Mouse (Mus musculus) liver, embryonic 14.5 days (tissue): ENCODE results near the gene Gjb5. TPM values are rescaled to one million over a fixed set of nuclear protein-coding genes. Genes with fewer than 3 reads are reported as not detected.

ENCODE experiments used
- ATAC-seq: fragments of 200-750 bp; cut with Nextera tagmentation; 2 replicates; pipeline ENCODE4 v1.8.0; 2017; ENCODE audit warnings: moderate number of reproducible peaks, mild to moderate bottlenecking, moderate library complexity; ENCODE audit not compliant: insufficient read depth
- DNase-seq, 3 experiments: peaks; one replicate each; pipeline ENCODE4 v3.0.0-alpha.2; 2012 to 2013; ENCODE audit warnings: low read depth in 3 of 3, low spot score in 3 of 3
- H3K27ac ChIP-seq: fragments of 300-500 bp; sonication (generic); 2 replicates; pipeline ENCODE4 v1.5.1; 2014; ENCODE audit warnings: moderate library complexity, mild to moderate bottlenecking, control low read depth, inconsistent platforms
- H3K27me3 ChIP-seq: fragments of 300-500 bp; sonication (generic); 2 replicates; pipeline ENCODE4 v1.6.1; 2014; ENCODE audit warnings: mild to moderate bottlenecking, low read length, moderate library complexity; ENCODE audit not compliant: control insufficient read depth, insufficient read depth
- H3K36me3 ChIP-seq: fragments of 300-500 bp; sonication (generic); replicated peaks from 2 replicates; pipeline ENCODE4 v1.6.1; 2014; ENCODE audit warnings: low read depth; ENCODE audit not compliant: control insufficient read depth, insufficient read depth
- H3K4me1 ChIP-seq, 2 experiments: fragments of 200-500 bp in 1 of 2; fragments of 300-500 bp in 1 of 2; sonication (generic) in 1 of 2; replicated peaks; 2 replicates each; pipeline ENCODE4 v1.6.1; 2012 to 2014; ENCODE audit warnings: antibody characterized with exemption in 1 of 2, inconsistent platforms in 1 of 2, low read length in 1 of 2; ENCODE audit not compliant: control insufficient read depth in 2 of 2, insufficient read depth in 2 of 2
- H3K4me2 ChIP-seq: fragments of 300-500 bp; sonication (generic); 2 replicates; pipeline ENCODE4 v1.6.1; 2014; ENCODE audit warnings: low read depth, mild to moderate bottlenecking, control low read depth, moderate library complexity
- H3K4me3 ChIP-seq, 2 experiments: fragments of 200-500 bp in 1 of 2; fragments of 300-500 bp in 1 of 2; sonication (generic) in 1 of 2; 2 replicates each; pipeline ENCODE4 v1.5.1; 2012 to 2014; ENCODE audit warnings: low read depth in 2 of 2, low read length in 2 of 2, mild to moderate bottlenecking in 2 of 2, control low read depth in 1 of 2, inconsistent platforms in 1 of 2, moderate library complexity in 1 of 2; ENCODE audit not compliant: insufficient read depth in 1 of 2
- H3K9ac ChIP-seq: fragments of 300-500 bp; sonication (generic); replicated peaks from 2 replicates; pipeline ENCODE4 v1.6.1; 2014; ENCODE audit warnings: mild to moderate bottlenecking, control low read depth, moderate library complexity
- H3K9me3 ChIP-seq: fragments of 300-500 bp; sonication (generic); 2 replicates; pipeline ENCODE4 v1.6.1; 2016; ENCODE audit warnings: low read length, mixed read lengths; ENCODE audit not compliant: control insufficient read depth
- CTCF ChIP-seq: IDR thresholded peaks from 2 replicates; pipeline ENCODE4 v1.5.1; 2016; ENCODE audit warnings: antibody characterized with exemption, low read depth, control low read depth
- EP300 ChIP-seq: IDR thresholded peaks from 2 replicates; pipeline ENCODE4 v1.6.1; 2016; ENCODE audit warnings: antibody characterized with exemption, low read depth
- WGBS: fragments of 180-500 bp; shearing (Covaris S2); extraction: QIAGEN DNeasy Blood & Tissue Kit; methylation state at CpG from one replicate; pipeline ENCODE4 v1.1.7; 2014; ENCODE audit not compliant: insufficient replicate concordance; 5-methylcytosine and 5-hydroxymethylcytosine counted together
- polyA plus RNA-seq, 2 experiments: library from polyadenylated mRNA; depleted of rRNA in 1 of 2; stranded (reverse) in 1 of 2; unstranded in 1 of 2; fragments of >200 nt; fragmentation: Nextera tagmentation in 1 of 2; extraction: Ambion mirVana in 1 of 2; gene quantifications; 2 replicates each; pipeline versions ENCODE4 v1.2.1 to v1.2.3; 2012 to 2014

Gene Gjb5
- polyA plus RNA-seq, 2 experiments: 0.01 TPM; not detected in 1

DNA sequence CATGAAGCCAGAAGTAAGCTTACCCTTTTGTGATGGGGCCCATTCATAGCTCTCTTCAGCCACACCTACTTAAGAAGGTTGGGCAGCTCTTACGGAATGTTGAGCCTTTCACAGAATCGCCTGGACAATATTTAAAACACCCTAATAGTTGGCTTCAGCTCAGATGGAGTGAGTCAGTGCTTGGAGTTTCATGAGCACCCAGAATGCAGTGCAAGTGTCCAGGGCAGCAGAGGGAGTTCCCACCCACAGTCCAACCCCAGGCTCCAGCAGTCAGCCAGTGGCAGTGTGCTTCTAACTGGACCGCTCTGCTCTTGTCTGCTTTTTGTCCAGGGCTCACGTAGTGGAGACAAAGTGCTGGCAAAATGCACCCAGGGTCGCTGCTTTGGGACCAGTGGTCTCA lies 13.6 kb upstream of the Gjb5 start:
- H3K4me3 ChIP-seq: no peak overlapping the region
- DNase-seq: no peak
- TF ChIP-seq CTCF (no peak), EP300 (no peak)
- H3K9ac ChIP-seq: no peak overlapping the region
- no peaks in the 10 kb centered on the region for H3K27me3 ChIP-seq
- ATAC-seq: no peak
- H3K36me3 ChIP-seq: no peaks in the 10 kb centered on the region
- no peak overlapping the region for H3K27ac ChIP-seq
- 55% methylated on average over 5 of the region's 5 CpGs for WGBS
- no peaks in the 10 kb centered on the region for H3K4me1 ChIP-seq
- no peaks in the 10 kb centered on the region for H3K9me3 ChIP-seq
- H3K4me2 ChIP-seq: no peak overlapping the region

DNA sequence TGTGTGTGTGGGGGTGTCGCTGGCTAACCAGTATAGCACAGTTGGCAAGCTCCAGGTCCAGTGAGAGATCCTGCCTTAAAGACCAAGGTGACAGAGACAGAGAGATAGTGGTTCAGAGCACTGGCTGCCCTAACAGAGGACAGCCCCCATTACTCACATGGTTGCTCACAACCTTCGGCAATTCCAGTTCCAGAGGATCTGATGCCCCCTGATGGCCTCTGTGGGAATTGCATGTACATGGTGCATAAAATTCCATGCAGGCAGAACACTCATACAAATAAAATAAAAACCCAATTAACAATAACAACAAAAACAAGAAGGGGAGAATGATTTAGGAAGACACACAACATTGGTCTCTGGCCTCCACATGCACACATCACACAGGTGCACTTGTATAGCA lies 12.5 kb upstream of the Gjb5 start:
- Histone ChIP-seq H3K9me3 (no peaks in the 10 kb centered on the region), H3K4me2 (no peak overlapping the region), H3K9ac (no peak overlapping the region), H3K4me3 (no peak overlapping the region), H3K36me3 (no peaks in the 10 kb centered on the region), H3K4me1 (no peaks in the 10 kb centered on the region), H3K27me3 (no peaks in the 10 kb centered on the region), H3K27ac (no peak overlapping the region)
- ATAC-seq (no peak), DNase-seq (no peak)
- WGBS: 36% methylated on average over 2 of the region's 2 CpGs
- no peak for TF ChIP-seq EP300
- TF ChIP-seq CTCF: peak; percentile 55

DNA sequence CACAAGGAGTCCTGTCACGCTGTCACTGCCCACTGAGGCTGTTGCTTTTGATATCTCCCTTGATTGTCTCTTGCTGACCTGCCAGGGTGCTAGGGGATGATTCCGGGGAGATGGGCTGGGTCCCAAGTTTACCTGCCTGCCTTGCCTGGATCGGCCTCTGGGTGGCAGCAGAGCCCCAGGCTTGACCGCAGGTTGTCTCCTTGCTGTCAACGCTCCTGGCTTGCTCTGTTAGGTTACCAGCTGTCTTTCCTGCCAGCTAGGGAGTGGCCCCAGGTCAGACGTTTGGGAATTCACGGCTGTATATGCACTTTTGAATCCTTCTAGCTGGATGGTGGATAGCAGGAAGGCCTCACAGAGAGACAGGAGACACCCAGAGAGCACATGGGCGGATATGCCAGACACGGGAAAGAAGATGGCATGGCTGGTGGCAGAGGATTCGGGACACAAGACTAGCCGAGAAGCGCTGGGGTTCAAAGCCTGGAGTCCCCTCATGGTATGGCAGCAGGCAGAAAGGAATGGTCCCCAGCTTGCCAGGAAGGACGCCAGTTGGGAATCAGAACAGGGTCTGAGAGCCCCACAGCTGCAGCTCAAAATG lies 10.5 kb upstream of the Gjb5 start:
- no peak overlapping the region for H3K9ac ChIP-seq
- 22% methylated on average over 13 of the region's 13 CpGs for WGBS
- no peaks in the 10 kb centered on the region for H3K9me3 ChIP-seq
- no peak overlapping the region for H3K27ac ChIP-seq
- no peaks in the 10 kb centered on the region for H3K4me1 ChIP-seq
- H3K4me2 ChIP-seq: no peak overlapping the region
- TF ChIP-seq EP300 (no peak), CTCF (peak; percentile 92)
- no peaks in the 10 kb centered on the region for H3K36me3 ChIP-seq
- no peak for ATAC-seq
- DNase-seq: no peak
- no peaks in the 10 kb centered on the region for H3K27me3 ChIP-seq
- H3K4me3 ChIP-seq: no peak overlapping the region

DNA sequence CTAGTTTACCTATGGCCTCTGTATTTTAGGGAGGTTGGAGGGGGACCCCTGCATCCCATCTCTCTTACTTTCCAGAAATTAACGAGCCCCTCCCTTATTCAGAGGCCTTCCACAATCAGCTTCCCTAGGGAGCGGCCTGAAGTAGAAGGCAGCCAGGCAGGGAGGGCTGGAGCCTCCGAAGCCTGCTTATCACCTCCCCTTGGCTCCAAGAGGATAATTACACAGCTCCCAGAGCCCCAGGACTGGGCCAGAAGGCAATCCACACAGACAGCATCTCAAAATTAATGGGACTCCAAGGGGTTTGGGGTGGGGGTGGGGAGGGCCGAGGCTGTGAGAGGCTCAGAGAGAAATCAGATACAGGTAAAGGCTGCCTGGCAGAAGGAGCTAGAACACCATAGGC lies 7.9 kb upstream of the Gjb5 start:
- Histone ChIP-seq H3K9me3 (no peaks in the 10 kb centered on the region), H3K36me3 (no peaks in the 10 kb centered on the region), H3K27ac (no peak overlapping the region), H3K4me3 (no peak overlapping the region), H3K4me1 (no peaks in the 10 kb centered on the region), H3K9ac (no peak overlapping the region), H3K4me2 (no peak overlapping the region), H3K27me3 (no peaks in the 10 kb centered on the region)
- 32% methylated on average over 4 of the region's 4 CpGs for WGBS
- TF ChIP-seq EP300 (no peak), CTCF (no peak)
- DNase-seq: no peak
- ATAC-seq: no peak

DNA sequence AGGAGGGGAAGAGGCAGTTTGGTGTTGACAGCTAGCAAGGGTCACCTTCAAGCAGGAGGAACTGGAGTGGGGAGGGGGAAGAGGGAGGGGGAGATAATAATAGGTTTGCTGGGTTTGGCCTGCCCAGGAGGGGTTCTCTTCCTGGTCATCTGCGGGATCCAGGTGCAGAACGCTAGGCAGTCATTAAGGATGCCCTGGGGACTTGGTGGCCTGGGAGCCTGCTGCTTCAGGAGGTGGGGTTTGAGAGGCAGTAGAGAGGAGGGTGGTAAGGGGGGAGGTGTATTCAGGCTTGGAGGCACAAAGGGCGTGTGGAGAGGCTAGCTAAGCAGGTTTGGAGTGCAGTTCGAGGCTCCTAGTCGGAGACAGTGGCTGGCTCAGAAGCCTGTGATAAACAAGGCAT lies 7.5 kb upstream of the Gjb5 start:
- no peak for TF ChIP-seq EP300
- TF ChIP-seq CTCF: no peak
- no peak overlapping the region for H3K4me3 ChIP-seq
- no peak overlapping the region for H3K4me2 ChIP-seq
- H3K27ac ChIP-seq: no peak overlapping the region
- no peak overlapping the region for H3K9ac ChIP-seq
- no peak for ATAC-seq
- 20% methylated on average over 5 of the region's 5 CpGs for WGBS
- no peaks in the 10 kb centered on the region for H3K9me3 ChIP-seq
- no peaks in the 10 kb centered on the region for H3K36me3 ChIP-seq
- H3K27me3 ChIP-seq: no peaks in the 10 kb centered on the region
- DNase-seq: no peak
- H3K4me1 ChIP-seq: no peaks in the 10 kb centered on the region
